Mouse (Mus musculus) naive thymus-derived CD4-positive, alpha-beta T cell, adult 2 months (primary cell): Measurements from ENCODE around the gene Shroom3.

Experiments used
- DNase-seq: peaks from one replicate; pipeline ENCODE4 v3.0.0-alpha.2; 2011; ENCODE audit warnings: low read depth

Gene Shroom3

GRCm38 (mm10) chr5:92683351-92683807, at the start of gene Shroom3:
Shroom3 (plus strand) TSS chr5:92683435.
- no peak for DNase-seq

GRCm38 (mm10) chr5:92633526-92633925, 49.7 kb upstream of the Shroom3 start:
- DNase-seq: no peak

GRCm38 (mm10) chr5:92634916-92635315, 48.3 kb upstream of the Shroom3 start:
- no peak for DNase-seq

GRCm38 (mm10) chr5:92635891-92636290, 47.3 kb upstream of the Shroom3 start:
- DNase-seq: no peak

GRCm38 (mm10) chr5:92640861-92641260, 42.4 kb upstream of the Shroom3 start:
- no peak for DNase-seq

GRCm38 (mm10) chr5:92656256-92656655, 27.0 kb upstream of the Shroom3 start:
- DNase-seq: peak; percentile 76

GRCm38 (mm10) chr5:92664321-92664720, 18.9 kb upstream of the Shroom3 start:
- DNase-seq: no peak

- no peak for DNase-seq
These were observed 16.4 kb upstream of the Shroom3 start for GRCm38 (mm10) chr5:92666860-92667259.

GRCm38 (mm10) chr5:92674859-92675573, 8.2 kb upstream of the Shroom3 start, which contains the start of gene Ccdc158:
Ccdc158 (minus strand) TSS chr5:92675271.
- peak; percentile 73 for DNase-seq

- DNase-seq: no peak
These were observed 7.7 kb upstream of the Shroom3 start for GRCm38 (mm10) chr5:92675574-92675920.

- DNase-seq: peak; percentile 9
These were observed 3.8 kb upstream of the Shroom3 start for GRCm38 (mm10) chr5:92679441-92679840.

- DNase-seq: no peak
These were observed 1.4 kb upstream of the Shroom3 start for GRCm38 (mm10) chr5:92681861-92682260.

- DNase-seq: no peak
These were observed 450 bp upstream of the Shroom3 start for GRCm38 (mm10) chr5:92682621-92683348.

GRCm38 (mm10) chr5:92683871-92684475, 738 bp downstream of the Shroom3 start:
- no peak for DNase-seq

GRCm38 (mm10) chr5:92684715-92685460, 1.7 kb downstream of the Shroom3 start:
- no peak for DNase-seq

- DNase-seq: no peak
These were observed 4.9 kb downstream of the Shroom3 start for GRCm38 (mm10) chr5:92688124-92688523.

- no peak for DNase-seq
These were observed 5.3 kb downstream of the Shroom3 start for GRCm38 (mm10) chr5:92688569-92688968.

GRCm38 (mm10) chr5:92692206-92693007, 9.2 kb downstream of the Shroom3 start:
- no peak for DNase-seq

GRCm38 (mm10) chr5:92693744-92694143, 10.5 kb downstream of the Shroom3 start:
- no peak for DNase-seq

GRCm38 (mm10) chr5:92694316-92694995, 11.2 kb downstream of the Shroom3 start:
- no peak for DNase-seq
